Mouse (Mus musculus): Measurements from ENCODE around the gene Mob4.

DNA sequence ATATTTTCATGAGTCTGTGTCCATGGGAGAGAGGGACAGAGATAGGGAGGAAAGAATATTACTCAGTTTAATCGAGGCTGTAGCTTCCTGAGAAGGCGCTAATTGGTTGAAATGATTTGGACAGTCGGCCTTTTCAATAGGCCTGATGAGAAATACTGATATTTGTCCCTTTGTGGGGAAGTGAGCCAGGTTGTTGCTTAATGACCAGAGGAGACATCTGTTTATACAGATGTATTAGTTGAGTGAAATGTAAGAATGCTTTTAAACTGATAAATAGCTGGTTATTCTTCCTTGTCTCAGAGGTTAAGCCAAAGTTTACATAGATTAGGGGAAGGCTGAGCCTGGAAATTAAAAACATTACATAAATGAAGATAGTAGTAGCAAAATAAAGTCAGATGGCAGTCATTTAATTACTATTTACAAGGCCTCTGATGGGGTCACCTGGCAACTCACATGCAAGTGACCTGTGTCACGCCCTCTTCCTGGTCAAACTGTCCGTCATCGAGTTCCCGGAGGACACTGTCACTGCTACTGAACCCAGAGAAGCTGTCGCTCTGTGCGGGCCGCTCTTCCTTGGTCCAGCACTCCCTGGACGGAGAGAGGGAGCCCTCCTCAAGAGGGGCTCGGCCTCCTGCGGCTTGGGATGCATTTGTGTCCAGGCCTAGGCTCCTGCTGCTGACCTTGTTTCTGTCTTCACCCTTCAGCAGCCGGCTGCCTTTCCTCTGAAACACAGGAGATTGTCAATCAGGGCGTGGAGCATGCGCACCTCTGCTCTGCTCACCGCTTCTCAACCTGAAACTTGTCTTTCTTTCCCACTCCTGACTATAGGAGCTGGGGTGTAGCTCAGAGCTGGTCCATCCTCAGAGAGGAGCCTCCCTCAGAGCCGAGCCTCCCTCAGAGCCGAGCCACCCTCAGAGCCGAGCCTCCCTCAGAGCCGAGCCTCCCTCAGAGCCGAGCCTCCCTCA is 40.6 kb downstream of the Mob4 start:
- TF ChIP-seq CTCF (IDR thresholded peaks at IDR 0.05; ENCODE audit: low read depth, low read length) (no peak), POLR2A (IDR thresholded peaks at IDR 0.05; ENCODE audit: borderline replicate concordance, low read depth, low read length) (no peak)
